Mouse (Mus musculus): ENCODE measurements around the gene Il34. TPM values are rescaled to one million over a fixed set of nuclear protein-coding genes. Genes with fewer than 3 reads are reported as not detected.

Il34 gene
- total RNA-seq, 2 experiments from 2014 or later = 103 TPM

DNA sequence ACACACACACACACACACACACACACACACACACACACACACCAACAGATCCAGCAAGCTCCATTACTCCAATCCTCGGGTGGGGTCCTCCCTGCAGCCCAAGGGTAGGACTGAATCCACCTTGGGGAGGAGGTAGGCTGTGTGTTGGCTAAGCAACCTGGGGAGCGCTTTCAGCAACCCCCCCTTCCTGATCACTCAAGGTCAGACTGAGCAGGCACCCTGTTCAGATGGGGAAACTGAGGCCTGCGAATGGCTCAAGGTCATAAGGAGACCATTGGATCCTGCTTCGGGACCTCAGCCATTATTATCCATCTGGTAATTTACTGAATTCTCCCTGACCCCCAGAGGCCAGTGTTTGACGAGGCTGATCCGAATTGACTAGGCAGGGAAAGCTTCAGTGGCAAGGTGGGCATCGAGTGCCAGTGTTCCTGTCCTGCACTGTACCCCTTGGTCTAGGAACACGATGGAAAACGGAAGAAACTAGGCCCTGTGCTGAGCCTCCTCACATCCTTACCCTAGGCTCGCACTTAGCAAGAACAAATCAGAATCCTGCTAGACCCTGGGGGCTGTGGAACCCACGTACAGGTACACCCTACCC is 83.2 kb downstream of the Il34 start:
- H3K4me3 ChIP-seq = peak overlapping the region; percentile 54
- no peak for DNase-seq (ENCODE audit: extremely low spot score in 1 of 2, low spot score in 2 of 2)
- no peak for TF ChIP-seq CTCF (IDR thresholded peaks at IDR 0.05)
- intact Hi-C loops (cut with DNase I) = loop anchor here (2.0 kb wide), 1 partner anchor 58 kb away; no protein-coding TSS in a partner anchor
- H3K27ac ChIP-seq = peak overlapping the region; percentile 84

DNA sequence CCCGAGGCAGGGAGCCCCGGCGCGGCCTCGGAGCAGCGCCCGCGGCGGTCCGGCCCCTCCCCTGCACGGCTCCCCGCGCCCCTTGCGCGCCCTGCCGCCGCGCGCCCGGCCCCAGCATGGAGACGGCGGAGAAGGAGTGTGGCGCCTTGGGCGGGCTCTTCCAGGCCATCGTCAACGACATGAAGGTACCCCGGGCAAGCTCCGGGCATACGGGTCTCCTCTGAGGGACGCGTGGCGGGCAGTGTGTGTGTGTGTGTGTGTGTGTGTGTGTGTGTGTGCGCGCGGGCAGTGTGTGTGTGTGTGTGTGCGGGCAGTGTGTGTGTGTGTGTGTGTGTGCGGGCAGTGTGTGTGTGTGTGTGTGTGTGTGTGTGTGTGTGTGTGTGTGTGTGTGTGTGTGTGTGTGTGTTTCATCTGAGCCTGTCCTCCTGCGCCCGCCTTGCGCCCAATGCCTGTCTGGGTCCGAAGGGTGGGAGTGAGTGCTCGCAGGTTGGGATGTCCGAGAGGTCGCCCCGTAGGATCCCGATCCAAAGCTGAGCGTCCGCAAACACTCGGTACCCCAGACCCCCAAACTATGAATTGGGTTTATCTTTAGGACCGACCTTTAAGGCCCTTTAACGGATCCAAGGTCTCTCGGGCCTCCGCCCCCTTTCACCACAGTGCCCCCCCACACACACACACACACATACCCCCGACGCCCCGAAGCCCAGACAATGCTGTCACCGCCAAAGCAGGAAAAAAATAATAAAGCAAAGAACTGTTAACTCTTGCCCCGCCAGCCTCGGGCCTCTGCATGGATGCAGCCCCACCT is 83.9 kb downstream of the Il34 start:
- no peak for DNase-seq (ENCODE audit: extremely low spot score in 1 of 2, low spot score in 2 of 2)
- no peak for TF ChIP-seq CTCF (IDR thresholded peaks at IDR 0.05)
- Histone ChIP-seq H3K4me3 (peak overlapping the region; percentile 54), H3K27ac (peak overlapping the region; percentile 71)
- intact Hi-C loops (cut with DNase I) = loop anchor here (2.0 kb wide), 1 partner anchor 57 kb away; no protein-coding TSS in a partner anchor

DNA sequence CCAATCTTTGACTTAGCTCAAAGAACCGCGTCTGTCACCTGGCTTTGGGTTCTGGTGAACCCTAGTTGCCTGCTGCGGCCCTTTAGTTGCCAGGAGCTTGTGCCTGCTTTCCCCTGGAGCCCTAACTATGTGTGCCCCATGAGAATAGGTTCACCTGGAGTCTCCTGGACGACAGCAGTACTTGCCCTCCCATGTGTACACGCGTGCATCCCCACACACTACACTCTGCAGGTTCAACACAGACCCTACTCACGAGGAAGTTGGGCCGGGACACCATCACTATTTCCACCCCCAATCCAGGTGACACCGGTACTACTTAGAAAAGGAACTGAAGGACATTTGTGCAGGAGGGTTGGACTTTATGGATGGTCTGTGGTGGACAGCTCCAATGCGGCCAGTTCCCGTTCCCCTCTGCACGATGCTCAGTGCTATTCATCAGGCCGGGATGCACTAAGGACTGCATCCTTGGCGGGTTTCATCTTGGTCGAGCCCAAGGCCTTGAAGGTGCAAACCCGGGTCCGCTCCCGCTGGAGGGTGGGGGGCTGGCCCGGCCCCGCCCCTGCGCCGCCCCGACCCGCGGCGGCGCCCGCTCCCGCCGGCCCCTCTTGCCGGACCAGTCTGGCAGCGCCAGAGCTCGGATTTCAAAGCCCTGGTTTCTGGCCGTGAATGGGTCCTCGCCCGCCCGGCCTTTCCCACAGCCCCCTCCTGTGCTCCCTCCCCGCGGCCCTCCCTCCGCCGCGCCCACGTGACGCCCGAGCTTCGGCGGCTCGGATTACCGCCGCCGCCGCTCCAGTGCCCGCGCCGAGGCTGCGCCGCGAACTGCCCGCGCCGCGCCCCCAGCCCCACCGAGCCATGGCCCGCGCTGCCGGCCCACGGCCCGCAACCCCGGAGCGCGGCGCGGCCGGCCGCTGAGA is 84.8 kb downstream of the Il34 start, which contains the start of gene Mtss1l:
TSS of gene Mtss1l (plus strand) at position 792 of the 914 bp plus-strand sequence.
- intact Hi-C loops (cut with DNase I) = no loop called here
- DNase-seq (ENCODE audit: extremely low spot score in 1 of 2, low spot score in 2 of 2) = peak; percentile 70 to 81
- peak within 1 kb of the TSS; percentile 84 for H3K27ac ChIP-seq
- TF ChIP-seq CTCF (IDR thresholded peaks at IDR 0.05) = no peak
- H3K4me3 ChIP-seq = peak within 1 kb of the TSS; percentile 54

DNA sequence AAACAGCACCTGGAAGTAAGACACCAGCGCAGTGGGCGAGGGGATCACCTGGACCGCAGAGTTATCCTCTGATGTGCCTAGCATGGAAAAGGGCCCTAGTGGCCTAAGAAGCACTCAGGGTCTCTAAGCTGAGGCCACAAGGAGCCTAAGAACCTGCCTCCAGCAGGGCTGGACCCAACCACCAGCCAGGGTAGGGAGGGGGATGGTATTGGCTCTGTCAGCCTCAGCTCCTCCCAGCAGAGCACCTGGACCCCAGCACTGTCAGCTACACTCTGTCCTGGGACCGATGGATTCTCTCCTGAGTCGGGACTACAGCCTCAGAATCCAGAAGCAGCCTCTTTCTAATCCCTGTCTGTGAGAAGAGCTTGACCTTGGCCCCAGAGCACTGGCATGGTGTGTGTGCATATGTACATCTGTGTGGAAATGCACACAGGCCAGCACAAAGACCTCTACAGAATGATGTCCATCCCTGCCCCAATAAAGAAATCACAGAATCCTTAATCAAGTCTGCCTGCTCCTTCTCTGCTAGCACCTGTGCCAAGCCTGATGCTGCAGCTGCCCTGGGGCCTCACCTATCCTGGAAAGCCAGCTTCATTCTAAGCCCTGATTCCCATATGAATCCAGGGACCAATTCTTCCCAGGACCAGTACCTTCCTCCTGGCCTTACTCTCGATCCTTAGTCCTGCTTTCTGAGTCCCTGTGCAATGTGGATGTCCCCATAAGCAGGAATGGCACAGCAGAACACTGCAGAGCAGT is 85.6 kb downstream of the Il34 start:
- DNase-seq (ENCODE audit: extremely low spot score in 1 of 2, low spot score in 2 of 2) = no peak
- Histone ChIP-seq H3K27ac (peak overlapping the region; percentile 80), H3K4me3 (no peak overlapping the region)
- intact Hi-C loops (cut with DNase I) = no loop called here
- no peak for TF ChIP-seq CTCF (IDR thresholded peaks at IDR 0.05)

DNA sequence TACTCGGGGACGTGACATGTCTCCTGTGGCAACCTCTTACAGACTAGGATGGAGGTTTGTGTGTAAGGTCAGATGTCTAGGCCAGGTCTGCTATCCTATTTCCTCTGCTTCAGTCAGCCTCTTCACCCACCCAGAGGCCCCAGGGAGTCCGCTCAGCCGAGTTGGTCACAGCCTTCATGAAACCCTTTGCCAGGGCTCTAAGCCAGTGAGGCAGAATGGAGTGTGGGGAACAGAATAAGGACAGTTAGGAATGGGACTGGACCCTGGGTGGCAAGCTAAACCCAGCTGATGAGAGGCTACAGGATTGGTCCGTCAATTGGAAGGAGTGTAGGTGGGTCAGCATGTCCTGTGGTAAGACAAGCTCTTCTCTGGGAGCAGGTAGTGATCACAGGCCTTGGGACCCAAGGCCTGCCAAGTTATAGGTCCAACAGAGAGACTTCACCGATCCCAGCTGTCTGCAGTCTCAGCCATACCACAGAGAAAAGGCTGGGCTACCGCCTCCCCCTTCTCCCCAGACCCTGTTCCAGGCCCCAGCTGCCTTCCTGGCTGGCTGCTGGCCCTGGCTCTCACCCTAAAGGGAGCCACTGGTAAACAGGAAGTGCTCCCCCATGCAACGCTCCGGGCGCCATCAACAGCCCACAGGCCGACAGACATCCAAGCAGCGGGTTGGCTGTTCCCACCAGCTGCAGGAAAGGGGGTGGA is 86.6 kb downstream of the Il34 start:
- Histone ChIP-seq H3K4me3 (no peak overlapping the region), H3K27ac (peak overlapping the region; percentile 80)
- no peak for DNase-seq (ENCODE audit: extremely low spot score in 1 of 2, low spot score in 2 of 2)
- intact Hi-C loops (cut with DNase I) = no loop called here
- no peak for TF ChIP-seq CTCF (IDR thresholded peaks at IDR 0.05)

DNA sequence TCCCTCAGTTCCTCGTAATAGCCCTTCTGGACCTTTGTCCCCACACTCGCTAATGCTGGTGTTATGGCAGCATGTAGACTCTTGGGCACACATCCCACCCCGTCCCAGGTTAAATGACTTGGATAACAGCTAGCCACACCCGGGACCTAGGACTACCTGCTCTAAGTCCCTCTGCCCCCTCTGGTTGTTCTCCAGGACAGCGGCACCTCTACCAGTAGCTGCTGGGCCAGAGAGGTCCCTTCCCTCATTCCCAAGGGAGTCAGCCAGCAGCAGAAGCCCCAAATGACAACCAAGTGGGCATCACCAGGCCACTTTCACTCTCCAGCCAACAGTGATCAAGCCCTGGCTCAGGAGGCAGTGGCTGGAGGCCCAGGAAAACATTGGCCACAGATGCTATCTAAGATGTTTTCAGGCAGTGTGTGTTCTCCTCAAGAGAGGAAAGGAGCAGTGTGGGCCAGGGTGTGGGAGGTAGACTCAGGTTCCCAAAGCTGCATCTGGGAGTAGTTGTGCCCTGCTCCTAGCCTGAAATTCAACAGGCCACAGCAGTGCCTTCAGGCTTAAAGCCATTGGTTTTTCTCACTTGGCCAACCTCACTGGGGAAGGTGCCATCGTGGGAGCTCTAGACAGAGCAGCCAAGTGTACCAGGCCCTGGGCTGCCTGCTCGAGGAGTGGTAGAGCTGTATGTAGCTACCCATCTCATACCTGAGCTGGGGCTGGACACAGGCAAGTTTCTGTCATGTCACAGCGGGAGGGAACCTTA is 87.3 kb downstream of the Il34 start:
- Histone ChIP-seq H3K27ac (peak overlapping the region; percentile 80), H3K4me3 (no peak overlapping the region)
- TF ChIP-seq CTCF (IDR thresholded peaks at IDR 0.05) = no peak
- intact Hi-C loops (cut with DNase I) = no loop called here
- DNase-seq (ENCODE audit: extremely low spot score in 1 of 2, low spot score in 2 of 2) = no peak

DNA sequence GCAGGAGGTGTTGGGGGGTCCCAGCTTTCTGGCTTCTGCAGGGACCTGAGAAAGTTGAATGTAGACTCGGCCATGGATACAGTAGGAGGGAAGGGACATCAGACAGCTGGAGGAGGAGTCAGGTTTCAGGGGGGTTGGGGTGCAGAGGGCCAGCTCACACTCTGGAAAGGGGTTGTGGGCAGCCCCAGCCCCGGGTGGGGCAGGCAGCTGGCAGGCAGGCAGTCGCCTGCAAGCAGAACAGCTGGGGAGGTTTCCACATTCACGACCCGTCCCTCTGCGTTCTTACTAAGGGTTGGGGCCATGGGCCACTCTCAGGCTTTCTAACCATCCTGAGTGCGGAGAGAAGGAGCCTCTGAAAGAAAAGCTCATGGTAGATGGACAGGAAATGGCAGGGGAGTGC is 88.6 kb downstream of the Il34 start:
- no peak for TF ChIP-seq CTCF (IDR thresholded peaks at IDR 0.05)
- intact Hi-C loops (cut with DNase I) = no loop called here
- H3K4me3 ChIP-seq = no peak overlapping the region
- H3K27ac ChIP-seq = peak overlapping the region; percentile 86; the same call in 1 of the 2 replicates
- no peak for DNase-seq (ENCODE audit: extremely low spot score in 1 of 2, low spot score in 2 of 2)

DNA sequence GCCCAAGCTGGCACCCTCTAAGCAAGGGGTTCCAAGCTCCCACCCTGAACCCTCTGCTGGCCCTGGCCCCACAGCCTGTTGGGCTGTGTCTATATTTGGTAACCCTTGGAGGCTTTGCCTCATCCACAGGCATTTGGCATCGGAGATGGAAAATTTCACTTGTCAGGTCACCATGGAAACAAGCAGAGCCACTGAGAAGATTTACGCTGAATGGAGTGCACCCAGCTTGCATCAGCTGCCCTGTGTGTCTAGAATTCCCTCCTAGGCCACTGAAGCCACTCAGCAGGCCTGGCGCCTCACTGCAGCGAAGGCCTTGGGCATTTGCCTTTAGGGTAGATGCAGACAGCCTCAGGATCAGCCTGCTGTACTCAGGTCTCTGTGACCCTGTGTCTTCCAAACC is 89.6 kb downstream of the Il34 start:
- intact Hi-C loops (cut with DNase I) = no loop called here

DNA sequence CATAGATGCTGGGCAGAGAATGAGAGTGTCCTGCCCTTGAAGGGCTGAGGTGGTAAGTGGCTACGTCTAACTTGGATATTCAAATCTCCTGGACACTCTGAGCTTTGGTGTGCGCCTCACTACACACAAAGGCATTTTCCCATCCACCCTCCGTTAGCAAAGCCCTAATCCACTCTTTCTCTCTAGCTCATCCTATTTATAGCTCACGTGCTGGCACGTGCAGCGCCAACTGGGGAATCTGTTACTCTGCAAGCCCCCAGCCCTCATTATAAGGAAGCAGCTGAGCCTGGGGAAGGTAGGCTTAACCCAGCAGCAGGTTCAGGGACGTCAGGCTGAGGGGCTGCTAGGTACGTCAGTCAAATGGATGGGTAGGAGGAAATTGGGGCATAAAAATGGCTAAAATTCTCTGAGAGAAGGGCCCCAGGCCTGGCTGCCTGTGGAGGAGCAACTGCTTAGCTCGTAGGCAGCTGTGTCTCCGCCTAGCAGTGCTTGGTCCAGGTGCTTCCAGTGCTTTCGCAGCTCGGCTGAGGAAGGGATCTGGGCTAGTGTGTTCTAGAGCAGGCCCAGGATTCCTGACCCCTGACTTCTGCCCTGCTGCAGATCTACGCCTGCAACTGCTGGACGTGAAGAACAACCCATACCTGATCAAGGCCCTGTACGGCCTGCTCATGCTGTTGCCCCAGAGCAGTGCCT is 90.8 kb downstream of the Il34 start:
- intact Hi-C loops (cut with DNase I) = no loop called here
- TF ChIP-seq CTCF (IDR thresholded peaks at IDR 0.05) = no peak

More for the DNA sequence above, 89.6 kb downstream of the Il34 start:
- TF ChIP-seq CTCF (IDR thresholded peaks at IDR 0.05) = no peak
- Histone ChIP-seq H3K27ac (peak overlapping the region; percentile 86), H3K4me3 (no peak overlapping the region)
- DNase-seq (ENCODE audit: extremely low spot score in 1 of 2, low spot score in 2 of 2) = peak in 1 of 2 experiments; percentile 66

More for the DNA sequence above, 90.8 kb downstream of the Il34 start:
- DNase-seq (ENCODE audit: extremely low spot score in 1 of 2, low spot score in 2 of 2) = no peak
- peak overlapping the region; percentile 86 for H3K27ac ChIP-seq
- H3K4me3 ChIP-seq = no peak overlapping the region
